Mouse (Mus musculus) stomach, postnatal 0 days (tissue): ENCODE data around the gene Eya4.

Experiments
- CTCF ChIP-seq: IDR thresholded peaks from 2 replicates; pipeline ENCODE4 v1.5.1; 2016; ENCODE audit warnings: antibody characterized with exemption, low read depth, mild to moderate bottlenecking, moderate library complexity
- EP300 ChIP-seq: optimal IDR thresholded peaks from 2 replicates; pipeline ENCODE3; 2016; ENCODE audit warnings: antibody characterized with exemption

- no peak for TF ChIP-seq CTCF
- no peak for TF ChIP-seq EP300
Observed at GRCm38 (mm10) chr10:23091552-23091951, 259.0 kb downstream of the Eya4 start.
